Mouse (Mus musculus) MEL (cell line): Measurements from ENCODE around the gene Gm27029. TPM values are rescaled to one million over a fixed set of nuclear protein-coding genes. Genes with fewer than 3 reads are reported as not detected.
A peak's percentile ranks its signal among the peaks of the same experiment; 100 is the strongest.

Experiments
- DNase-seq: peaks from one replicate; pipeline ENCODE4 v3.0.0; 2011; ENCODE audit warnings: low read depth, low spot score
- H3K27ac ChIP-seq: 2 replicates; pipeline ENCODE4 v1.5.1; 2012; ENCODE audit warnings: low read depth, mild to moderate bottlenecking, control low read depth, low read length, moderate library complexity; ENCODE audit not compliant: control insufficient read depth
- H3K27me3 ChIP-seq, 2 experiments: fragments of 150-350 bp in 1 of 2; sonication (generic) in 1 of 2; 2 replicates each; pipeline ENCODE4 v1.6.1; 2012; ENCODE audit warnings: low read length in 2 of 2, mild to moderate bottlenecking in 2 of 2, improper control_type of control experiment in 1 of 2, moderate library complexity in 1 of 2; ENCODE audit not compliant: insufficient read depth in 2 of 2, control insufficient read depth in 1 of 2
- H3K36me3 ChIP-seq, 2 experiments: 2 replicates each; pipeline ENCODE4 v1.6.1; 2012 to 2014; ENCODE audit warnings: low read length in 2 of 2, improper control_type of control experiment in 1 of 2, inconsistent platforms in 1 of 2, mild to moderate bottlenecking in 1 of 2; ENCODE audit not compliant: insufficient read depth in 2 of 2, control insufficient read depth in 1 of 2
- H3K4me1 ChIP-seq, 2 experiments: fragments of 150-350 bp in 1 of 2; sonication (generic) in 1 of 2; 2 replicates each; pipeline ENCODE4 v1.6.1; 2012; ENCODE audit warnings: low read length in 2 of 2, improper control_type of control experiment in 1 of 2, mild to moderate bottlenecking in 1 of 2; ENCODE audit not compliant: insufficient read depth in 2 of 2, control insufficient read depth in 1 of 2
- H3K4me3 ChIP-seq, 2 experiments: fragments of 150-350 bp in 1 of 2; sonication (generic) in 1 of 2; 2 replicates each; pipeline ENCODE4 v1.5.1; 2012; ENCODE audit warnings: low read depth in 2 of 2, low read length in 2 of 2, mild to moderate bottlenecking in 2 of 2, moderate library complexity in 2 of 2, control low read depth in 1 of 2, improper control_type of control experiment in 1 of 2; ENCODE audit not compliant: control insufficient read depth in 1 of 2, insufficient read depth in 1 of 2
- H3K79me2 ChIP-seq: 2 replicates; pipeline ENCODE4 v1.6.1; 2012; ENCODE audit warnings: mild to moderate bottlenecking, low read length, moderate library complexity; ENCODE audit not compliant: control insufficient read depth, poor library complexity, insufficient read depth
- H3K9ac ChIP-seq: 2 replicates; pipeline ENCODE4 v1.6.1; 2012; ENCODE audit warnings: low read depth, mild to moderate bottlenecking, control low read depth, low read length, moderate library complexity; ENCODE audit not compliant: control insufficient read depth, poor library complexity, severe bottlenecking
- H3K9me3 ChIP-seq: fragments of 150-350 bp; sonication (generic); replicated peaks from 2 replicates; pipeline ENCODE4 v1.6.1; 2012; ENCODE audit warnings: mild to moderate bottlenecking, low read length, improper control_type of control experiment, moderate library complexity; ENCODE audit not compliant: insufficient read depth
- BHLHE40 ChIP-seq: IDR thresholded peaks from 2 replicates; pipeline ENCODE4 v1.6.1; 2012; ENCODE audit warnings: low read depth, mild to moderate bottlenecking, inconsistent platforms, low read length, improper control_type of control experiment, borderline replicate concordance
- CHD1 ChIP-seq: IDR thresholded peaks from 2 replicates; pipeline ENCODE4 v1.6.1; 2012; ENCODE audit warnings: low read depth, mild to moderate bottlenecking, inconsistent platforms, low read length, improper control_type of control experiment
- CHD2 ChIP-seq: IDR thresholded peaks from 2 replicates; pipeline ENCODE4 v1.6.1; 2011; ENCODE audit warnings: low read length, improper control_type of control experiment
- CTCF ChIP-seq, 3 experiments: IDR thresholded peaks in 2 of 3; conservative IDR thresholded peaks in 1 of 3; 2 replicates each; pipeline ENCODE4 v1.5.1; 2011 to 2012; ENCODE audit warnings: low read length in 3 of 3, low read depth in 2 of 3, mild to moderate bottlenecking in 2 of 3, improper control_type of control experiment in 1 of 3, inconsistent platforms in 1 of 3, mixed read lengths in 1 of 3, moderate library complexity in 1 of 3; ENCODE audit not compliant: control insufficient read depth in 1 of 3, insufficient read depth in 1 of 3, poor library complexity in 1 of 3, severe bottlenecking in 1 of 3
- E2F4 ChIP-seq: IDR thresholded peaks from 2 replicates; pipeline ENCODE4 v1.6.1; 2011; ENCODE audit warnings: low read depth, low read length, improper control_type of control experiment, borderline replicate concordance
- ELF1 ChIP-seq: IDR thresholded peaks from 2 replicates; pipeline ENCODE4 v1.6.1; 2014; ENCODE audit warnings: low read depth, mild to moderate bottlenecking, inconsistent platforms, low read length, improper control_type of control experiment, moderate library complexity
- EP300 ChIP-seq, 2 experiments: IDR thresholded peaks; 2 replicates each; pipeline ENCODE4 v1.6.1; 2011; ENCODE audit warnings: improper control_type of control experiment in 2 of 2, low read length in 2 of 2, low read depth in 1 of 2, mild to moderate bottlenecking in 1 of 2
- ETS1 ChIP-seq: IDR thresholded peaks from 2 replicates; pipeline ENCODE4 v1.6.1; 2012; ENCODE audit warnings: low read depth, mild to moderate bottlenecking, inconsistent platforms, low read length, improper control_type of control experiment, moderate library complexity
- GABPA ChIP-seq: IDR thresholded peaks from 2 replicates; pipeline ENCODE4 v1.6.1; 2012; ENCODE audit warnings: low read depth, mild to moderate bottlenecking, inconsistent platforms, low read length, improper control_type of control experiment, moderate library complexity
- HCFC1 ChIP-seq: IDR thresholded peaks from 2 replicates; pipeline ENCODE4 v1.6.1; 2012; ENCODE audit warnings: low read depth, mild to moderate bottlenecking, inconsistent platforms, low read length, improper control_type of control experiment, moderate library complexity
- JUND ChIP-seq: IDR thresholded peaks from 2 replicates; pipeline ENCODE4 v1.6.1; 2011; ENCODE audit warnings: low read depth, mild to moderate bottlenecking, improper control_type of control experiment, low read length
- KAT2A ChIP-seq: conservative IDR thresholded peaks from 2 replicates; pipeline ENCODE4 v1.6.1; 2012; ENCODE audit warnings: low read depth, low read length, improper control_type of control experiment, inconsistent platforms
- MAFK ChIP-seq: IDR thresholded peaks from 2 replicates; pipeline ENCODE4 v1.6.1; 2011; ENCODE audit warnings: low read depth, mild to moderate bottlenecking, low read length, improper control_type of control experiment, borderline replicate concordance
- MEF2A ChIP-seq: IDR thresholded peaks from 2 replicates; pipeline ENCODE4 v1.6.1; 2014; ENCODE audit warnings: low read depth, mild to moderate bottlenecking, inconsistent platforms, low read length, improper control_type of control experiment; ENCODE audit not compliant: poor library complexity, insufficient replicate concordance, severe bottlenecking; ENCODE audit errors: extremely low read depth
- MXI1 ChIP-seq: IDR thresholded peaks from 2 replicates; pipeline ENCODE4 v1.6.1; 2011; ENCODE audit warnings: mild to moderate bottlenecking, low read depth, low read length, improper control_type of control experiment
- NELFE ChIP-seq: IDR thresholded peaks from 2 replicates; pipeline ENCODE4 v1.6.1; 2011; ENCODE audit warnings: low read depth, low read length, improper control_type of control experiment
- NRF1 ChIP-seq: IDR thresholded peaks from 2 replicates; pipeline ENCODE4 v1.6.1; 2014; ENCODE audit warnings: low read depth, mild to moderate bottlenecking, inconsistent platforms, low read length, improper control_type of control experiment, moderate library complexity; ENCODE audit not compliant: poor library complexity, insufficient read depth, severe bottlenecking
- POLR2AphosphoS2 ChIP-seq: IDR thresholded peaks from 2 replicates; pipeline ENCODE4 v1.6.1; 2011; ENCODE audit warnings: low read length, improper control_type of control experiment
- POLR2AphosphoS5 ChIP-seq: IDR thresholded peaks from 2 replicates; pipeline ENCODE4 v1.6.1; 2012; ENCODE audit warnings: low read depth, borderline replicate concordance, mild to moderate bottlenecking, inconsistent platforms, low read length, moderate library complexity, mixed read lengths
- RAD21 ChIP-seq: IDR thresholded peaks from 2 replicates; pipeline ENCODE4 v1.6.1; 2011; ENCODE audit warnings: mild to moderate bottlenecking, low read depth, low read length, improper control_type of control experiment
- RCOR1 ChIP-seq: IDR thresholded peaks from 2 replicates; pipeline ENCODE4 v1.6.1; 2012; ENCODE audit warnings: low read depth, mild to moderate bottlenecking, inconsistent platforms, low read length, improper control_type of control experiment
- SIN3A ChIP-seq: IDR thresholded peaks from 2 replicates; pipeline ENCODE4 v1.6.1; 2012; ENCODE audit warnings: low read length, improper control_type of control experiment, inconsistent platforms
- SMC3 ChIP-seq: IDR thresholded peaks from 2 replicates; pipeline ENCODE4 v1.6.1; 2011; ENCODE audit warnings: low read depth, low read length, improper control_type of control experiment
- TBP ChIP-seq: IDR thresholded peaks from 2 replicates; pipeline ENCODE4 v1.8.0; 2011; ENCODE audit warnings: low read depth, low read length, improper control_type of control experiment
- TCF12 ChIP-seq: IDR thresholded peaks from 2 replicates; pipeline ENCODE4 v1.6.1; 2014; ENCODE audit warnings: low read depth, mild to moderate bottlenecking, inconsistent platforms, low read length, improper control_type of control experiment, moderate library complexity
- UBTF ChIP-seq: IDR thresholded peaks from 2 replicates; pipeline ENCODE4 v1.6.1; 2012; ENCODE audit warnings: low read depth, mild to moderate bottlenecking, inconsistent platforms, low read length, improper control_type of control experiment, moderate library complexity, borderline replicate concordance; ENCODE audit not compliant: insufficient read depth
- USF1 ChIP-seq: IDR thresholded peaks from 2 replicates; pipeline ENCODE4 v1.6.1; 2014; ENCODE audit warnings: low read depth, mild to moderate bottlenecking, inconsistent platforms, low read length, improper control_type of control experiment, moderate library complexity
- USF2 ChIP-seq, 2 experiments: IDR thresholded peaks; 2 replicates each; pipeline ENCODE4 v1.6.1; 2011 to 2012; ENCODE audit warnings: improper control_type of control experiment in 2 of 2, low read length in 2 of 2, borderline replicate concordance in 1 of 2, inconsistent platforms in 1 of 2, low read depth in 1 of 2, mild to moderate bottlenecking in 1 of 2; ENCODE audit not compliant: insufficient read depth in 1 of 2
- ZC3H11A ChIP-seq: IDR thresholded peaks from 2 replicates; pipeline ENCODE4 v1.6.1; 2012; ENCODE audit warnings: low read depth, mild to moderate bottlenecking, inconsistent platforms, low read length, improper control_type of control experiment
- ZMIZ1 ChIP-seq: IDR thresholded peaks from 2 replicates; pipeline ENCODE4 v1.6.1; 2012; ENCODE audit warnings: low read depth, mild to moderate bottlenecking, inconsistent platforms, low read length, improper control_type of control experiment, moderate library complexity
- polyA plus RNA-seq, 2 experiments: library from polyadenylated mRNA; stranded (reverse) in 1 of 2; unstranded in 1 of 2; fragments of >175 nt in 1 of 2; fragments of >200 nt in 1 of 2; gene quantifications; 2 replicates each; pipeline versions ENCODE4 v1.2.1 to v1.2.4; 2012; ENCODE audit warnings: low replicate concordance in 2 of 2, low read depth in 1 of 2; ENCODE audit not compliant: insufficient read length in 2 of 2, insufficient read depth in 1 of 2, missing spikeins in 1 of 2
- total RNA-seq: library from RNA; depleted of rRNA; stranded (reverse); fragments of 300-350 nt; gene quantifications from 2 replicates; pipeline ENCODE4 v1.2.3, GENCODE M21; 2012

Gene Gm27029
- total and polyA plus RNA-seq, 3 experiments = 4.2 to 6.8 TPM; not detected in 1

GRCm38 (mm10) chr11:101395110-101395509 lies 29.5 kb downstream of the Gm27029 start:
- no peaks in the 10 kb centered on the region for H3K9me3 ChIP-seq
- no peaks in the 10 kb centered on the region for H3K79me2 ChIP-seq

GRCm38 (mm10) chr11:101381817-101382216 lies 42.8 kb downstream of the Gm27029 start:
- H3K4me3 ChIP-seq = no peak overlapping the region
- TF ChIP-seq GABPA = no peak
- no peak for TF ChIP-seq MEF2A
- TF ChIP-seq BHLHE40 = no peak
- no peak for TF ChIP-seq ETS1
- no peak for TF ChIP-seq NELFE
- no peak for TF ChIP-seq USF1
- TF ChIP-seq ELF1 = no peak
- TF ChIP-seq USF2 (IDR thresholded peaks at IDR 0.05; ENCODE audit: borderline replicate concordance in 1 of 2, insufficient read depth in 1 of 2, low read depth in 1 of 2, low read length in 2 of 2) = no peak
- TF ChIP-seq NRF1 = no peak
- no peak for DNase-seq
- peaks cover 17 to 21% of the 10 kb centered on the region in 2 experiments for H3K27me3 ChIP-seq
- no peak overlapping the region for H3K9ac ChIP-seq
- no peak overlapping the region for H3K27ac ChIP-seq
- no peaks in the 10 kb centered on the region for H3K79me2 ChIP-seq
- H3K4me1 ChIP-seq = 0 out of 4 replicates have a peak, but pooled peaks cover 0 to 3% of the 10 kb centered on the region in 2 experiments
- H3K36me3 ChIP-seq = no peaks in the 10 kb centered on the region
- no peaks in the 10 kb centered on the region for H3K9me3 ChIP-seq

More at GRCm38 (mm10) chr11:101395110-101395509, 29.5 kb downstream of the Gm27029 start:
- Histone ChIP-seq H3K27ac (no peak overlapping the region), H3K4me3 (no peak overlapping the region), H3K27me3 (no peaks in the 10 kb centered on the region; a peak in 3 of 4 replicates), H3K4me1 (no peaks in the 10 kb centered on the region), H3K9ac (no peak overlapping the region), H3K36me3 (no peaks in the 10 kb centered on the region)
- peak; percentile 86 for DNase-seq
- TF ChIP-seq USF2 (IDR thresholded peaks at IDR 0.05; ENCODE audit: borderline replicate concordance in 1 of 2, insufficient read depth in 1 of 2, low read depth in 1 of 2, low read length in 2 of 2) = no peak
- TF ChIP-seq NELFE = no peak
- no peak for TF ChIP-seq POLR2AphosphoS2
- peak; percentile 76 to 96 (median 86) for TF ChIP-seq CTCF (IDR thresholded peaks at IDR 0.05 in 2 of 3, conservative IDR thresholded peaks at IDR 0.05 in 1 of 3; ENCODE audit: control insufficient read depth in 1 of 3, insufficient read depth in 1 of 3, low read depth in 2 of 3, low read length in 3 of 3, poor library complexity in 1 of 3, severe bottlenecking in 1 of 3)
- no peak for TF ChIP-seq CHD1
- 0 out of 2 replicates have a peak, but pooled peaks have one; percentile 23 for TF ChIP-seq TBP
- peak; percentile 35; the same call in 1 of the 2 replicates for TF ChIP-seq MXI1
- TF ChIP-seq RAD21 = peak; percentile 96
- TF ChIP-seq CHD2 = no peak
- TF ChIP-seq SIN3A = peak; percentile 68
- TF ChIP-seq KAT2A = no peak
- no peak for TF ChIP-seq UBTF
- TF ChIP-seq SMC3 = peak; percentile 96
- TF ChIP-seq E2F4 = no peak
- no peak for TF ChIP-seq JUND
- TF ChIP-seq RCOR1 = no peak
- no peak for TF ChIP-seq MEF2A
- peak; percentile 95 for TF ChIP-seq ZC3H11A
- TF ChIP-seq POLR2AphosphoS5 = no peak
- TF ChIP-seq MAFK = no peak
- TF ChIP-seq HCFC1 = 0 out of 2 replicates have a peak, but pooled peaks have one; percentile 26
- TF ChIP-seq TCF12 = no peak
- TF ChIP-seq GABPA = no peak
- no peak for TF ChIP-seq EP300 (IDR thresholded peaks at IDR 0.05; ENCODE audit: low read depth in 1 of 2, low read length in 2 of 2)
- no peak for TF ChIP-seq NRF1
- TF ChIP-seq ZMIZ1 = no peak
